Mouse (Mus musculus): ENCODE measurements around the gene Slc35e3. TPM values are rescaled to one million over a fixed set of nuclear protein-coding genes. Genes with fewer than 3 reads are reported as not detected.
"Not testable (repeated sequence)": the region's sequence is repeated elsewhere in the genome, so short reads cannot be mapped to it uniquely, and the experiment has no call there.

The Slc35e3 gene
- polyA plus RNA-seq, 1 experiment from 2014 or later, result 18.3 TPM

GRCm38 (mm10) chr10:117738140-117738921 lies 7.8 kb downstream of the Slc35e3 start:
- Histone ChIP-seq H3K4me3 (ENCODE audit: low read length) (no peak overlapping the region), H3K36me3 (ENCODE audit: control insufficient read depth, insufficient read depth, low read length) (peaks cover 12% of the 10 kb centered on the region), H3K4me1 (replicated peaks; ENCODE audit: control insufficient read depth, insufficient read depth, low read length) (no peaks in the 10 kb centered on the region), H3K4me2 (ENCODE audit: low read depth, low read length) (no peak overlapping the region), H3K27me3 (ENCODE audit: control insufficient read depth, insufficient read depth, low read depth, low read length) (no peaks in the 10 kb centered on the region), H3K9me3 (ENCODE audit: control insufficient read depth, low read length) (no peaks in the 10 kb centered on the region), H3K9ac (ENCODE audit: low read length) (no peak overlapping the region), H3K27ac (ENCODE audit: low read length) (no peak overlapping the region)
- no peak for ATAC-seq (ENCODE audit: low read depth)
- WGBS, result 88% methylated on average over 13 of the region's 13 CpGs

- not testable (repeated sequence) for H3K9ac ChIP-seq (ENCODE audit: low read length); H3K4me1 ChIP-seq (replicated peaks; ENCODE audit: control insufficient read depth, insufficient read depth, low read length); H3K27me3 ChIP-seq (ENCODE audit: control insufficient read depth, insufficient read depth, low read depth, low read length); H3K27ac ChIP-seq (ENCODE audit: low read length); H3K4me3 ChIP-seq (ENCODE audit: low read length); H3K4me2 ChIP-seq (ENCODE audit: low read depth, low read length); H3K9me3 ChIP-seq (ENCODE audit: control insufficient read depth, low read length); ATAC-seq (ENCODE audit: low read depth)
- peaks cover 12% of the 10 kb centered on the region for H3K36me3 ChIP-seq (ENCODE audit: control insufficient read depth, insufficient read depth, low read length)
- WGBS, result 94% methylated on average over 8 of the region's 8 CpGs
Measured at GRCm38 (mm10) chr10:117737498-117737897, 8.7 kb downstream of the Slc35e3 start.

- Histone ChIP-seq H3K4me2 (ENCODE audit: low read depth, low read length) (no peak overlapping the region), H3K4me3 (ENCODE audit: low read length) (no peak overlapping the region), H3K9me3 (ENCODE audit: control insufficient read depth, low read length) (no peaks in the 10 kb centered on the region), H3K36me3 (ENCODE audit: control insufficient read depth, insufficient read depth, low read length) (peaks cover 12% of the 10 kb centered on the region), H3K9ac (ENCODE audit: low read length) (no peak overlapping the region), H3K4me1 (replicated peaks; ENCODE audit: control insufficient read depth, insufficient read depth, low read length) (no peaks in the 10 kb centered on the region), H3K27ac (ENCODE audit: low read length) (no peak overlapping the region), H3K27me3 (ENCODE audit: control insufficient read depth, insufficient read depth, low read depth, low read length) (no peaks in the 10 kb centered on the region)
- WGBS, result 85% methylated on average over 4 of the region's 4 CpGs
- ATAC-seq (ENCODE audit: low read depth), result no peak
Measured at GRCm38 (mm10) chr10:117737075-117737474, 9.1 kb downstream of the Slc35e3 start.

GRCm38 (mm10) chr10:117736573-117736972 lies 9.6 kb downstream of the Slc35e3 start:
- Histone ChIP-seq H3K9ac (ENCODE audit: low read length) (no peak overlapping the region), H3K4me2 (ENCODE audit: low read depth, low read length) (no peak overlapping the region), H3K27ac (ENCODE audit: low read length) (no peak overlapping the region), H3K4me3 (ENCODE audit: low read length) (no peak overlapping the region), H3K4me1 (replicated peaks; ENCODE audit: control insufficient read depth, insufficient read depth, low read length) (no peaks in the 10 kb centered on the region), H3K9me3 (ENCODE audit: control insufficient read depth, low read length) (no peaks in the 10 kb centered on the region), H3K36me3 (ENCODE audit: control insufficient read depth, insufficient read depth, low read length) (peaks cover 12% of the 10 kb centered on the region), H3K27me3 (ENCODE audit: control insufficient read depth, insufficient read depth, low read depth, low read length) (no peaks in the 10 kb centered on the region)
- WGBS, result 88% methylated on average over 5 of the region's 5 CpGs
- ATAC-seq (ENCODE audit: low read depth), result no peak

GRCm38 (mm10) chr10:117735396-117735795 lies 10.8 kb downstream of the Slc35e3 start:
- ATAC-seq (ENCODE audit: low read depth), result not testable (repeated sequence)
- 86% methylated on average over 11 of the region's 12 CpGs for whole genome bisulfite sequencing

GRCm38 (mm10) chr10:117734104-117734852 lies 11.9 kb downstream of the Slc35e3 start:
- H3K4me3 ChIP-seq (ENCODE audit: low read length); H3K9me3 ChIP-seq (ENCODE audit: control insufficient read depth, low read length); H3K4me2 ChIP-seq (ENCODE audit: low read depth, low read length); H3K9ac ChIP-seq (ENCODE audit: low read length); H3K36me3 ChIP-seq (ENCODE audit: control insufficient read depth, insufficient read depth, low read length); H3K4me1 ChIP-seq (replicated peaks; ENCODE audit: control insufficient read depth, insufficient read depth, low read length); ATAC-seq (ENCODE audit: low read depth); H3K27ac ChIP-seq (ENCODE audit: low read length); H3K27me3 ChIP-seq (ENCODE audit: control insufficient read depth, insufficient read depth, low read depth, low read length): not testable (repeated sequence)
- WGBS, result 61% methylated on average over 9 of the region's 10 CpGs

More at GRCm38 (mm10) chr10:117735396-117735795, 10.8 kb downstream of the Slc35e3 start:
- H3K36me3 ChIP-seq (ENCODE audit: control insufficient read depth, insufficient read depth, low read length), result peaks cover 12% of the 10 kb centered on the region
- not testable (repeated sequence) for H3K9me3 ChIP-seq (ENCODE audit: control insufficient read depth, low read length); H3K9ac ChIP-seq (ENCODE audit: low read length); H3K27ac ChIP-seq (ENCODE audit: low read length); H3K4me3 ChIP-seq (ENCODE audit: low read length); H3K4me1 ChIP-seq (replicated peaks; ENCODE audit: control insufficient read depth, insufficient read depth, low read length); H3K27me3 ChIP-seq (ENCODE audit: control insufficient read depth, insufficient read depth, low read depth, low read length); H3K4me2 ChIP-seq (ENCODE audit: low read depth, low read length)

GRCm38 (mm10) chr10:117733626-117734025 lies 12.5 kb downstream of the Slc35e3 start:
- H3K27me3 ChIP-seq (ENCODE audit: control insufficient read depth, insufficient read depth, low read depth, low read length); H3K9ac ChIP-seq (ENCODE audit: low read length); H3K4me1 ChIP-seq (replicated peaks; ENCODE audit: control insufficient read depth, insufficient read depth, low read length); H3K4me3 ChIP-seq (ENCODE audit: low read length); H3K9me3 ChIP-seq (ENCODE audit: control insufficient read depth, low read length); H3K36me3 ChIP-seq (ENCODE audit: control insufficient read depth, insufficient read depth, low read length); H3K27ac ChIP-seq (ENCODE audit: low read length); H3K4me2 ChIP-seq (ENCODE audit: low read depth, low read length); ATAC-seq (ENCODE audit: low read depth): not testable (repeated sequence)
- WGBS, result 40% methylated on average over 8 of the region's 8 CpGs

- no peaks in the 10 kb centered on the region for H3K9me3 ChIP-seq (ENCODE audit: control insufficient read depth, low read length)
- H3K4me3 ChIP-seq (ENCODE audit: low read length), result no peak overlapping the region
- H3K4me1 ChIP-seq (replicated peaks; ENCODE audit: control insufficient read depth, insufficient read depth, low read length), result no peaks in the 10 kb centered on the region; the same call in 1 of the 2 replicates
- H3K9ac ChIP-seq (ENCODE audit: low read length), result no peak overlapping the region
- no peak overlapping the region for H3K4me2 ChIP-seq (ENCODE audit: low read depth, low read length)
- H3K27me3 ChIP-seq (ENCODE audit: control insufficient read depth, insufficient read depth, low read depth, low read length), result no peaks in the 10 kb centered on the region
- no peak overlapping the region for H3K27ac ChIP-seq (ENCODE audit: low read length)
- peaks cover 3% of the 10 kb centered on the region for H3K36me3 ChIP-seq (ENCODE audit: control insufficient read depth, insufficient read depth, low read length)
- no peak for ATAC-seq (ENCODE audit: low read depth)
- 74% methylated on average over 14 of the region's 14 CpGs for WGBS
Measured at GRCm38 (mm10) chr10:117732962-117733592, 13.1 kb downstream of the Slc35e3 start.

- no peak for ATAC-seq (ENCODE audit: low read depth)
- H3K9ac ChIP-seq (ENCODE audit: low read length), result no peak overlapping the region
- no peak overlapping the region for H3K27ac ChIP-seq (ENCODE audit: low read length)
- no peak overlapping the region for H3K4me3 ChIP-seq (ENCODE audit: low read length)
- H3K4me2 ChIP-seq (ENCODE audit: low read depth, low read length), result no peak overlapping the region
- no peaks in the 10 kb centered on the region; the same call in 1 of the 2 replicates for H3K4me1 ChIP-seq (replicated peaks; ENCODE audit: control insufficient read depth, insufficient read depth, low read length)
- 80% methylated on average over 5 of the region's 5 CpGs for WGBS
- H3K36me3 ChIP-seq (ENCODE audit: control insufficient read depth, insufficient read depth, low read length), result peaks cover 2% of the 10 kb centered on the region; the same call in 1 of the 2 replicates
- H3K9me3 ChIP-seq (ENCODE audit: control insufficient read depth, low read length), result no peaks in the 10 kb centered on the region
- no peaks in the 10 kb centered on the region for H3K27me3 ChIP-seq (ENCODE audit: control insufficient read depth, insufficient read depth, low read depth, low read length)
Measured at GRCm38 (mm10) chr10:117732184-117732583, 14.0 kb downstream of the Slc35e3 start.

Measured in lung, embryonic 16.5 days (tissue).